Mouse (Mus musculus) lung, postnatal 0 days (tissue): ENCODE data around the gene Fam178b. TPM values are rescaled to one million over a fixed set of nuclear protein-coding genes. Genes with fewer than 3 reads are reported as not detected.

Experiments used
- ATAC-seq: fragments of 200-750 bp; cut with Nextera tagmentation; 2 replicates; pipeline ENCODE4 v1.8.0; 2017; ENCODE audit warnings: moderate library complexity
- DNase-seq: peaks from one replicate; pipeline ENCODE4 v3.0.0-alpha.2; 2016; ENCODE audit warnings: low spot score
- H3K27ac ChIP-seq: fragments of 300-500 bp; sonication (generic); 2 replicates; pipeline ENCODE4 v1.5.1; 2014; ENCODE audit warnings: antibody characterized with exemption, mild to moderate bottlenecking, low read length, mixed read lengths
- H3K27me3 ChIP-seq: fragments of 300-500 bp; sonication (generic); replicated peaks from 2 replicates; pipeline ENCODE4 v1.6.1; 2014; ENCODE audit warnings: low read length, mixed read lengths; ENCODE audit not compliant: insufficient read depth
- H3K36me3 ChIP-seq: fragments of 300-500 bp; sonication (generic); 2 replicates; pipeline ENCODE4 v1.6.1; 2014; ENCODE audit warnings: low read length, mixed read lengths; ENCODE audit not compliant: insufficient read depth
- H3K4me1 ChIP-seq: fragments of 300-500 bp; sonication (generic); 2 replicates; pipeline ENCODE4 v1.6.1; 2014; ENCODE audit warnings: antibody characterized with exemption, low read depth, low read length, mixed read lengths; ENCODE audit not compliant: insufficient read depth
- H3K4me2 ChIP-seq: fragments of 300-500 bp; sonication (generic); replicated peaks from 2 replicates; pipeline ENCODE4 v1.6.1; 2014; ENCODE audit warnings: low read depth, mild to moderate bottlenecking, low read length, moderate library complexity, mixed read lengths
- H3K4me3 ChIP-seq: fragments of 300-500 bp; sonication (generic); 2 replicates; pipeline ENCODE4 v1.5.1; 2014; ENCODE audit warnings: low read depth, low read length
- H3K9ac ChIP-seq: fragments of 300-500 bp; sonication (generic); replicated peaks from 2 replicates; pipeline ENCODE4 v1.6.1; 2014; ENCODE audit warnings: low read depth, mild to moderate bottlenecking
- H3K9me3 ChIP-seq: fragments of 300-500 bp; sonication (generic); 2 replicates; pipeline ENCODE4 v1.6.1; 2016; ENCODE audit warnings: low read length, mixed read lengths
- CTCF ChIP-seq: IDR thresholded peaks from 2 replicates; pipeline ENCODE4 v1.5.1; 2016; ENCODE audit warnings: antibody characterized with exemption, mild to moderate bottlenecking
- EP300 ChIP-seq: IDR thresholded peaks from 2 replicates; pipeline ENCODE4 v1.6.1; 2016; ENCODE audit warnings: antibody characterized with exemption, mild to moderate bottlenecking, control low read depth
- WGBS: fragments of 180-500 bp; shearing (Covaris S2); extraction: QIAGEN DNeasy Blood & Tissue Kit; methylation state at CpG from one replicate; pipeline ENCODE4 v1.1.7; 2014; 5-methylcytosine and 5-hydroxymethylcytosine counted together
- polyA plus RNA-seq: library from polyadenylated mRNA; unstranded; fragments of >200 nt; fragmentation: Nextera tagmentation; extraction: Ambion mirVana; gene quantifications from 2 replicates; pipeline ENCODE4 v1.2.1, GENCODE M21; 2015

The Fam178b gene
- polyA plus RNA-seq, 1 experiment from 2014 or later = 5.1 TPM

DNA sequence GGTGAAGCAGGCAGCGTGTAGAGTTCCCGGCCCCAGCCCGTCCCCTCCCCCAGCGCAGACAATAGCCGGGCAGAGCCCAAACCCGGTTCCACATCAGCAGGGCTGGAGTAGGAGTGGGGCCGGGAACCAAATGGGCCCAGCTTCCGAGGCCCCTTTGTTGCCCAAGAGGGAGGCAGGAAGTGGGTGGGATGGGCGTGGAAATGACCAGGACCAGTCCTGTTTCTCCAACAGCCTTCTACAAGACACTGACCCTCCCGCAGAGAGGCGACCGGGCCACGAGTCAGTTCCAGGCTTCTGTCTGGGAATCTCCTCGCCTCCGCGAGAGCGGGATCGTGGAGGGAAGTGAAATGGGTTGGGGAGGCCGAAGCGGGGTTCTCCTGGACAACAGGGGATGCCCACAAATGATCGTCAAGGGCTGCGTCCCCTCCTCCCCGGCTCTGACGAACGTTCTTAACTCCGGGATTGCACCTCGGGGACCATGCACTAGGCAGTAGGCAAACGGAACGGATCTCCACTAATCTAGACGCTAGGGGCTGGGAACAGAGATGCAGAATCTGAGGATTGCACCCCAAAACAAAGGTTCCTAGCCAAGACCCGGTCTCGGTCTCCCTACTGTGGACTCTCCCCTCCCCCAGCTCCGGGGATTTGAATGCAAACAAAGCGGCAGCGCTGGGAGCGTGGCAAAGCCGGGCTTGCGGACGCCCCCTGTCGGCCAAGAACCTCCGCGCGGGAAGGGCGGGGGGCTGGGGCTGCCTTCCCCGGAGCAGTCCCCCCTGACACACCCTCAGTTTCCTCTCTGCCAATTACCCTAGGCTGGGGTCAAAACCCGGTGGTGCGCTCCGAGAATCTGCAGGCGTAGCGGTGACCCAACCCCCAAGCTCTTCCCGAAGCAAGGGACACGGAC, 126.2 kb downstream of the Fam178b start:
- DNase-seq (peak; percentile 97), ATAC-seq (peak; percentile 82)
- H3K9me3 ChIP-seq = no peaks in the 10 kb centered on the region
- peak overlapping the region; percentile 85 for H3K4me3 ChIP-seq
- H3K27ac ChIP-seq = peak overlapping the region; percentile 99
- H3K9ac ChIP-seq = peak overlapping the region; percentile 91
- no peak; the same call in none of the 2 replicates for TF ChIP-seq EP300
- TF ChIP-seq CTCF = peak; percentile 86
- WGBS = under 1% methylated on average over 50 of the region's 52 CpGs
- H3K4me2 ChIP-seq = peak overlapping the region; percentile 84
- peaks cover 17% of the 10 kb centered on the region for H3K36me3 ChIP-seq
- no peaks in the 10 kb centered on the region for H3K27me3 ChIP-seq
- H3K4me1 ChIP-seq = peaks cover 26% of the 10 kb centered on the region

GRCm38 (mm10) chr1:36555798-36556395, 127.1 kb downstream of the Fam178b start:
- peak overlapping the region; percentile 99 for H3K27ac ChIP-seq
- peak; percentile 8; the same call in 1 of the 2 replicates for TF ChIP-seq CTCF
- no peak for TF ChIP-seq EP300
- peak overlapping the region; percentile 91 for H3K9ac ChIP-seq
- peak overlapping the region; percentile 85 for H3K4me3 ChIP-seq
- peak overlapping the region; percentile 84 for H3K4me2 ChIP-seq
- no peak for DNase-seq
- H3K9me3 ChIP-seq = no peaks in the 10 kb centered on the region
- H3K36me3 ChIP-seq = peaks cover 26% of the 10 kb centered on the region
- ATAC-seq = no peak
- H3K4me1 ChIP-seq = peaks cover 26% of the 10 kb centered on the region
- H3K27me3 ChIP-seq = no peaks in the 10 kb centered on the region
- WGBS = 0% methylated on average over 7 of the region's 8 CpGs

DNA sequence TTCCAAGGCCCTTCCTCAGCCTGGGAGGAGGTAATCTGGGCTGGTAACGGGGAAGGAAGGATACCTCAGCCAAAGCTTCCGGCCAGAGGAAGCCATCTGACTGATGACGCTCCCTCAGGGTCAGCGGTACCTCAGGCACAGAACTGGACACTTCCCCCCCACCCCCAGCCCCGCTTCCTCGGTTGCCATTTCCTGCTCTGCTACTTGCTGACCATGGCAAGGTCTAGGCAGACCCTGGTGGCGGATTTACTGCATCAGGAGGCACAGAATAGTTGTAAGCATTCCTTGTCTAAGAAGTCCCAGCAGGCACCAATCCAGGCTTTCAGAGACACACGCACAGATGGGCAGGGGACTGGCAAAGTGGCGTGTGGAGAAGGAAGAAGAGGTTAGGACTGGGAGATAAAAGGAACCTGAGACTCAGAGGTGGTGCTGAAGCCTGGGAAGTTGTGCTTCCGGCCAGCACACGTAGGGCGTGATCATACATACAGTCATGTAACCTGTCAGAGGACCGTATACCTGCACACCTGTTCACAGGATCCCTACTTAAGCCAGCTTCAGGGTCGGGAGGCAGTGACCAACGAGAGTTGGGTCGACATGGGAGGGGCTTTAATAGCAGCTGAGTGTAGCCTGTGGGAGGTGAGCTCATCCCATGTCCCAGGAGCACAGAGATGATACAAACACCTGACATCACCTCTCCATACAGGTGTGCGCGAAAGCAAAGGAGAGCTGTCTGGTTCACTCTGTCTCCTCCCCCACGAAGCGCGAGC, 128.2 kb downstream of the Fam178b start:
- Histone ChIP-seq H3K36me3 (peaks cover 36% of the 10 kb centered on the region), H3K4me3 (no peak overlapping the region), H3K9me3 (no peaks in the 10 kb centered on the region), H3K4me1 (peaks cover 26% of the 10 kb centered on the region), H3K4me2 (peak overlapping the region; percentile 84), H3K9ac (no peak overlapping the region), H3K27me3 (no peaks in the 10 kb centered on the region), H3K27ac (peak overlapping the region; percentile 99)
- DNase-seq = no peak
- TF ChIP-seq EP300 (no peak; the same call in 1 of the 2 replicates), CTCF (no peak)
- no peak for ATAC-seq
- WGBS = 57% methylated on average over 21 of the region's 21 CpGs

GRCm38 (mm10) chr1:36552506-36552905, 130.5 kb downstream of the Fam178b start:
- ATAC-seq (no peak), DNase-seq (no peak)
- no peak overlapping the region for H3K4me3 ChIP-seq
- H3K4me2 ChIP-seq = no peak overlapping the region
- WGBS = 87% methylated on average over 14 of the region's 16 CpGs
- peaks cover 43% of the 10 kb centered on the region for H3K36me3 ChIP-seq
- H3K4me1 ChIP-seq = peaks cover 18% of the 10 kb centered on the region; the same call in 1 of the 2 replicates
- no peak for TF ChIP-seq CTCF
- TF ChIP-seq EP300 = no peak
- no peak overlapping the region for H3K27ac ChIP-seq
- no peak overlapping the region for H3K9ac ChIP-seq
- no peaks in the 10 kb centered on the region for H3K27me3 ChIP-seq
- no peaks in the 10 kb centered on the region for H3K9me3 ChIP-seq

GRCm38 (mm10) chr1:36551904-36552303, 131.1 kb downstream of the Fam178b start:
- ATAC-seq (no peak), DNase-seq (no peak)
- H3K27ac ChIP-seq = no peak overlapping the region
- H3K4me1 ChIP-seq = peaks cover 18% of the 10 kb centered on the region; the same call in 1 of the 2 replicates
- peaks cover 43% of the 10 kb centered on the region for H3K36me3 ChIP-seq
- no peak for TF ChIP-seq EP300
- peak; percentile 12; the same call in 1 of the 2 replicates for TF ChIP-seq CTCF
- no peaks in the 10 kb centered on the region for H3K27me3 ChIP-seq
- WGBS = 81% methylated on average over 17 of the region's 17 CpGs
- H3K4me3 ChIP-seq = no peak overlapping the region
- H3K4me2 ChIP-seq = no peak overlapping the region
- H3K9me3 ChIP-seq = no peaks in the 10 kb centered on the region
- no peak overlapping the region for H3K9ac ChIP-seq
